Mouse (Mus musculus): ENCODE data around the gene Zc4h2. TPM values are rescaled to one million over a fixed set of nuclear protein-coding genes. Genes with fewer than 3 reads are reported as not detected.

The Zc4h2 gene
- 1.4 and 1.8 TPM in 2 replicates for polyA plus RNA-seq (2011; ENCODE audit: insufficient read depth, insufficient read length, low replicate concordance, missing spikeins)

GRCm38 (mm10) chrX:95657804-95658599, at the start of gene Zc4h2:
TSS of gene Zc4h2 (minus strand) at chrX:95658509.
- TF ChIP-seq POLR2A (IDR thresholded peaks at IDR 0.05; ENCODE audit: borderline replicate concordance, control insufficient read depth, low read depth, low read length) (no peak), CTCF (IDR thresholded peaks at IDR 0.05; ENCODE audit: control insufficient read depth, insufficient read depth, low read length) (no peak)
- H3K4me1 ChIP-seq (ENCODE audit: control insufficient read depth, insufficient read depth, low read length), result no peaks in the 10 kb centered on the region
- WGBS, result 22% methylated on average over 7 of the region's 7 CpGs
- H3K4me3 ChIP-seq (replicated peaks; ENCODE audit: control insufficient read depth, low read depth, low read length), result peak within 1 kb of the TSS; percentile 78
- no peak within 1 kb of the TSS for H3K27ac ChIP-seq (ENCODE audit: control insufficient read depth, insufficient read depth, low read depth, low read length, poor library complexity)

GRCm38 (mm10) chrX:95687119-95687518, 28.8 kb upstream of the Zc4h2 start:
- Histone ChIP-seq H3K27ac (ENCODE audit: control insufficient read depth, insufficient read depth, low read depth, low read length, poor library complexity) (no peak overlapping the region), H3K4me3 (replicated peaks; ENCODE audit: control insufficient read depth, low read depth, low read length) (no peak overlapping the region), H3K4me1 (ENCODE audit: control insufficient read depth, insufficient read depth, low read length) (no peaks in the 10 kb centered on the region)
- TF ChIP-seq CTCF (IDR thresholded peaks at IDR 0.05; ENCODE audit: control insufficient read depth, insufficient read depth, low read length) (no peak), POLR2A (IDR thresholded peaks at IDR 0.05; ENCODE audit: borderline replicate concordance, control insufficient read depth, low read depth, low read length) (no peak)
- 18% methylated on average over 1 of the region's 1 CpGs for WGBS

DNA sequence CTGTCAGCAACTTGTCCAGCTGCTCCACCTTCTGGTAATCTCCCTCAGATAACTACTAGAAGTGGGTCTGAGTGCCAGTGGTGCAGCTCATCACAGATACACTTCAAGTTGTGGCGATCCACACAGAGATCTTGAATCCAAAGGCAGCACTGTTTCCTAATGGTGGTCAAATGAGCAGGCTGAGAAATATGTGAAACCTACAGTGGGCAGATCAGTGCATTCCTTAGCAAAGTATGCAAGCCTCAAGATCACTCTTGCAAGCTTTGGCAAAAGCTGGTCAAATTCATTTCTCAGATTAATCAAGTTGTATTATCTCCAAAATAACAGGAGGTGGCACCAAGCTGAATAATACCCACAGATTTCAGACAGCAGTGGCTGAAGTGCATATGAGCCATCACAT, 23.9 kb upstream of the Zc4h2 start:
- WGBS, result 83% methylated on average over 1 of the region's 1 CpGs
- no peak overlapping the region for H3K27ac ChIP-seq (ENCODE audit: control insufficient read depth, insufficient read depth, low read depth, low read length, poor library complexity)

DNA sequence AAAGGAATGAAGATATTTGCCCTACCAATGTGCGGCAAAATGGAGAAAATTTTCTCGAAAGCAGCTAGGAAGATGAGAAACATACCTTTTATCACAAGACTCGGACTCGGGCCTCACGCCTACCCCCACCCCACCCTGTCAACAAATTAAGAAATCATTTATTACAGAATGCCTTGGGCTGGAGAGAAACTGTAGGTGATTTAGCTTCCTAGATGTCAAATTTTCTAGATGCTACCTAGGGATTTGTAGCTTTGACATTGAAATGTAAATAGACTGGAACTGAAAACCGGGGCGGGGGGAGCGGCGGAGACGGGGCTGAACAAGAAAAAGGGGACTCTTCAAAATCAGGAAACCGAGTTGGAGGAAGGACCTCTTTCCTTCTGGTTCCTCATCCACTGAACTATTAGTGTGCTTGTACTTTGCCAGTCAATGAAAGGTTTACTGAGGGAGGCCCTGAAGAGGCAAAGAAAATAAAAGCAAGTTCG, 333 bp upstream of the Zc4h2 start:
- no peak overlapping the region for H3K27ac ChIP-seq (ENCODE audit: control insufficient read depth, insufficient read depth, low read depth, low read length, poor library complexity)
- H3K4me3 ChIP-seq (replicated peaks; ENCODE audit: control insufficient read depth, low read depth, low read length), result peak overlapping the region; percentile 78
- WGBS, result 9% methylated on average over 12 of the region's 12 CpGs
- no peaks in the 10 kb centered on the region for H3K4me1 ChIP-seq (ENCODE audit: control insufficient read depth, insufficient read depth, low read length)
- no peak for TF ChIP-seq CTCF (IDR thresholded peaks at IDR 0.05; ENCODE audit: control insufficient read depth, insufficient read depth, low read length)
- TF ChIP-seq POLR2A (IDR thresholded peaks at IDR 0.05; ENCODE audit: borderline replicate concordance, control insufficient read depth, low read depth, low read length), result no peak

More for the DNA sequence above, 23.9 kb upstream of the Zc4h2 start:
- no peaks in the 10 kb centered on the region for H3K4me1 ChIP-seq (ENCODE audit: control insufficient read depth, insufficient read depth, low read length)
- no peak for TF ChIP-seq POLR2A (IDR thresholded peaks at IDR 0.05; ENCODE audit: borderline replicate concordance, control insufficient read depth, low read depth, low read length)
- TF ChIP-seq CTCF (IDR thresholded peaks at IDR 0.05; ENCODE audit: control insufficient read depth, insufficient read depth, low read length), result no peak
- H3K4me3 ChIP-seq (replicated peaks; ENCODE audit: control insufficient read depth, low read depth, low read length), result no peak overlapping the region

DNA sequence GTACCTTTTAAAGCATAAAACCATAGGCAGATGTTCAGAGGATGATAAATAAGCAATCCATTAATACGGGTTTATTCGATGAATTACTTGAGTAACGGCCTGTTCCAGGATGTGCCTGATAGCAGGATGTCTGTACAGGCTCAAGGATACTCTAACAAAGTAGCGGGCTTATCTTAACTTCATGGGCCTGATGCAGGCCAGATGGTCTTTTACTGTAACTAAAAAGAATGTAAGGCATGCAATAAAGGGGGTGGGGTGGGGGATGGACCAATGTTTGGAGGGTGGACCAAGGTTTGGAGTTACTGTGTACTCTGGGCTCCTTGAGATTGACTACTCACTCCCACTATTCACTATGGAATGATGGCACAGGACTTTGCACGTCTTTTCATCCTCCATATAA, 57.7 kb downstream of the Zc4h2 start:
- TF ChIP-seq CTCF (IDR thresholded peaks at IDR 0.05; ENCODE audit: control insufficient read depth, insufficient read depth, low read length) (no peak), POLR2A (IDR thresholded peaks at IDR 0.05; ENCODE audit: borderline replicate concordance, control insufficient read depth, low read depth, low read length) (no peak)

More for the DNA sequence above, 57.7 kb downstream of the Zc4h2 start:
- no peak overlapping the region for H3K4me3 ChIP-seq (replicated peaks; ENCODE audit: control insufficient read depth, low read depth, low read length)
- WGBS, result 79% methylated on average over 5 of the region's 5 CpGs
- H3K4me1 ChIP-seq (ENCODE audit: control insufficient read depth, insufficient read depth, low read length), result no peaks in the 10 kb centered on the region
- no peak overlapping the region for H3K27ac ChIP-seq (ENCODE audit: control insufficient read depth, insufficient read depth, low read depth, low read length, poor library complexity)

Other genes starting within 250 kb of the Zc4h2 start
- gene Amer1, start 213.6 kb downstream of the Zc4h2 start, polyA plus RNA-seq (2011; ENCODE audit: insufficient read depth, insufficient read length, low replicate concordance, missing spikeins), result 1.8 and 2.6 TPM in 2 replicates
- not detected in 2 replicates for gene Asb12, start 100.5 kb downstream of the Zc4h2 start, polyA plus RNA-seq (2011; ENCODE audit: insufficient read depth, insufficient read length, low replicate concordance, missing spikeins)
- not detected in 2 replicates for gene Pfn5, start 100.4 kb downstream of the Zc4h2 start, polyA plus RNA-seq (2011; ENCODE audit: insufficient read depth, insufficient read length, low replicate concordance, missing spikeins)
- gene Zc3h12b, start 53.2 kb upstream of the Zc4h2 start, polyA plus RNA-seq (2011; ENCODE audit: insufficient read depth, insufficient read length, low replicate concordance, missing spikeins), result not detected in 2 replicates